In genomic region chr7:60492028-60492995, GRCm38 (mm10) we compare ENCODE assay signal across 8 mouse cellular contexts.
DNase-seq lines count a peak whose midpoint lies in the region; ATAC-seq lines count a peak whose summit lies in the region.
"Not testable (repeated sequence)": the region's sequence is repeated elsewhere in the genome, so short reads cannot be mapped to it uniquely, and the experiment has no call there.

No protein-coding gene starts in this region.

- not testable (repeated sequence) for H3K27ac ChIP-seq in hindbrain, embryonic 16.5 days (ENCODE audit: low read depth, low read length); liver, embryonic 16.5 days (ENCODE audit: low read length)
- peak overlapping the region; percentile 54; the same call in 1 of the 2 replicates for H3K27ac ChIP-seq in neural tube, embryonic 13.5 days (replicated peaks)

- peak overlapping the region; percentile 38 for H3K4me2 ChIP-seq in hindbrain, embryonic 16.5 days (ENCODE audit: low read length)
- peak overlapping the region; percentile 37; the same call in 1 of the 2 replicates for H3K4me2 ChIP-seq in liver, embryonic 16.5 days (ENCODE audit: low read depth, low read length)
- peak overlapping the region; percentile 35 for H3K4me2 ChIP-seq in neural tube, embryonic 13.5 days

- H3K9ac ChIP-seq in hindbrain, embryonic 16.5 days (ENCODE audit: low read depth, low read length): peak overlapping the region; percentile 35; the same call in 1 of the 2 replicates
- not testable (repeated sequence) for H3K9ac ChIP-seq in liver, embryonic 16.5 days (ENCODE audit: low read depth, low read length)
- H3K9ac ChIP-seq in neural tube, embryonic 13.5 days: peak overlapping the region; percentile 45; the same call in 1 of the 2 replicates

- H3K4me3 ChIP-seq in hindbrain, embryonic 16.5 days (ENCODE audit: low read length): peak overlapping the region; percentile 35
- peak overlapping the region; percentile 28 for H3K4me3 ChIP-seq in liver, embryonic 16.5 days (ENCODE audit: low read depth, low read length)
- peak overlapping the region; percentile 37 for H3K4me3 ChIP-seq in neural tube, embryonic 13.5 days

- not testable (repeated sequence) for H3K27me3 ChIP-seq in hindbrain, embryonic 16.5 days (replicated peaks; ENCODE audit: control insufficient read depth, insufficient read depth, low read length); liver, embryonic 16.5 days (ENCODE audit: control insufficient read depth, insufficient read depth, low read depth, low read length); neural tube, embryonic 13.5 days

- WGBS in hindbrain, embryonic 16.5 days: 16% methylated on average over 39 of the region's 39 CpGs
- 7% methylated on average over 39 of the region's 39 CpGs for WGBS in liver, embryonic 16.5 days (ENCODE audit: insufficient replicate concordance)
- 16% methylated on average over 39 of the region's 39 CpGs for WGBS in neural tube, embryonic 13.5 days

- peak; percentile 43 for DNase-seq in adrenal gland, postnatal 10 days
- peak; percentile 52 for DNase-seq in embryo, embryonic 11 days
- DNase-seq in gastrocnemius, postnatal 10 days: peak; percentile 4
- DNase-seq in layer of hippocampus, postnatal 14 days (ENCODE audit: low spot score in 2 of 2): peak; percentile 13 to 43
- peak; percentile 12 to 17 for DNase-seq in urinary bladder, adult 18-20 months (ENCODE audit: low spot score in 2 of 2)

- peak; percentile 99 for ATAC-seq in hindbrain, embryonic 16.5 days
- ATAC-seq in liver, embryonic 16.5 days (ENCODE audit: low read depth): not testable (repeated sequence)
- ATAC-seq in neural tube, embryonic 13.5 days (ENCODE audit: low read depth): peak; percentile 99

- H3K4me1 ChIP-seq in hindbrain, embryonic 16.5 days (ENCODE audit: control insufficient read depth, insufficient read depth, low read depth, low read length); liver, embryonic 16.5 days (ENCODE audit: control insufficient read depth, low read depth, low read length); neural tube, embryonic 13.5 days (replicated peaks): not testable (repeated sequence)

- not testable (repeated sequence) for H3K36me3 ChIP-seq in hindbrain, embryonic 16.5 days (ENCODE audit: control insufficient read depth, insufficient read depth, low read length); liver, embryonic 16.5 days (ENCODE audit: control insufficient read depth, insufficient read depth); neural tube, embryonic 13.5 days

- not testable (repeated sequence) for H3K9me3 ChIP-seq in hindbrain, embryonic 16.5 days (ENCODE audit: control insufficient read depth, low read length); liver, embryonic 16.5 days (replicated peaks; ENCODE audit: control insufficient read depth, low read length); neural tube, embryonic 13.5 days
